Mouse (Mus musculus): ENCODE measurements around the gene Esrrg. TPM values are rescaled to one million over a fixed set of nuclear protein-coding genes. Genes with fewer than 3 reads are reported as not detected.

Esrrg gene
- total and polyA plus RNA-seq, 2 experiments, result 1.1 to 4.2 TPM

DNA sequence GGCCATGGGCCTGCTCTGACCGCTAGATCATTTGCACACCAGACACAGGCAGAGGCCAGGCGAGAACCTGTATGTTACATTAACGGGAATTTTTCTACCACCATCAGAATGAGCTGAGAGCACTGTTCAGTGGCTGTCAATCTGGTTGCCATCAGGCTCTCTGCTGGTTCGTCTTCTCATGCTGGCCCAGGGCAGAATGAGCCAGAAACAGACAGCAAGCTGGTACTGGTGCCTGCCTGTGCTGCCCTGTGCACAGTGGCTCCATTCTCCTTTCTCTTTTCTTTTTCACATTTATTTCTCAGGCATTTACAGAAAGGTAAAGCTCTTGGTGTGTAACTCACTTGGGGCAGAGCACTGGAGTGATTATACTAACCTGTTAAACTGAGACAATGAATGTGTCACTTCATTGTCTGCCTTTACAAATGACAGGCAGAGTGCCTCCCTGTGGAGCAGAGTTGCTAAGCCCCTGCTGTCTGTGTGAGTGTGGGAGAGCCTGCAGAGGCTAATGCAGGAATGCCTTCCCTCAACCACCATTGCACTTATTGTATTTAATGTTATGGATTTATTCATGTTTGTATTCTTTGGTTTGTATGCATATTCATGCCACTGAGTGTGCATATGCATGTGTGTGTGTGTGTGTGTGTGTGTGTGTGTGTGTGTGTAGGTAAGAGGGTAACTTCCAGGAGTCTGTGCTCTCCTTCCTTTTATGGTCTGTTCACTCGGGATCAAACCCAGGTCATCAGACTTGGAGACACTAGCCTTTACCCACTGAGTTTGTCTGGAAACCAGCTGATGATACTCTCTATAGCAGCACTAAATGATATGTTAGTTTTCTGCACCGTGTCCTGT is 651.9 kb downstream of the Esrrg start:
- Histone ChIP-seq H3K27me3 (ENCODE audit: control insufficient read depth, insufficient read depth, low read length) (no peaks in the 10 kb centered on the region), H3K27ac (replicated peaks; ENCODE audit: insufficient read depth, low read depth, low read length) (no peak overlapping the region), H3K4me3 (ENCODE audit: insufficient read depth, low read depth, low read length) (no peak overlapping the region), H3K79me2 (ENCODE audit: control insufficient read depth, insufficient read depth, low read length) (no peaks in the 10 kb centered on the region), H3K9ac (ENCODE audit: low read depth, low read length) (no peak overlapping the region), H3K36me3 (ENCODE audit: control insufficient read depth, insufficient read depth, low read length) (no peaks in the 10 kb centered on the region), H3K4me1 (ENCODE audit: control insufficient read depth, insufficient read depth, low read length) (no peaks in the 10 kb centered on the region)
- no peak for DNase-seq (ENCODE audit: extremely low read depth, low read depth, low spot score)
- WGBS, result 79% methylated on average over 6 of the region's 6 CpGs
- no peak for TF ChIP-seq CTCF (IDR thresholded peaks at IDR 0.05; ENCODE audit: low read depth, low read length)
- TF ChIP-seq POLR2A (IDR thresholded peaks at IDR 0.05; ENCODE audit: extremely low read depth, insufficient read depth, low read length), result no peak

GRCm38 (mm10) chr1:188261903-188262682 is 653.5 kb downstream of the Esrrg start, which contains the start of gene Ush2a:
Gene Ush2a (plus strand): TSS chr1:188262023.
- no peak for DNase-seq (ENCODE audit: extremely low read depth, low read depth, low spot score)

More at GRCm38 (mm10) chr1:188261903-188262682, 653.5 kb downstream of the Esrrg start, which contains the start of gene Ush2a:
- 79% methylated on average over 10 of the region's 10 CpGs for WGBS
- Histone ChIP-seq H3K36me3 (ENCODE audit: control insufficient read depth, insufficient read depth, low read length) (no peaks in the 10 kb centered on the region), H3K27ac (replicated peaks; ENCODE audit: insufficient read depth, low read depth, low read length) (no peak within 1 kb of the TSS), H3K9ac (ENCODE audit: low read depth, low read length) (no peak within 1 kb of the TSS), H3K79me2 (ENCODE audit: control insufficient read depth, insufficient read depth, low read length) (no peaks in the 10 kb centered on the region), H3K4me1 (ENCODE audit: control insufficient read depth, insufficient read depth, low read length) (no peaks in the 10 kb centered on the region), H3K27me3 (ENCODE audit: control insufficient read depth, insufficient read depth, low read length) (no peaks in the 10 kb centered on the region), H3K4me3 (ENCODE audit: insufficient read depth, low read depth, low read length) (no peak within 1 kb of the TSS)
- TF ChIP-seq CTCF (IDR thresholded peaks at IDR 0.05; ENCODE audit: low read depth, low read length) (no peak), POLR2A (IDR thresholded peaks at IDR 0.05; ENCODE audit: extremely low read depth, insufficient read depth, low read length) (no peak)

Measured in liver, adult 2 months (tissue).